Mouse (Mus musculus): ENCODE data around the gene Dnm1. TPM values are rescaled to one million over a fixed set of nuclear protein-coding genes. Genes with fewer than 3 reads are reported as not detected.

The Dnm1 gene
- total RNA-seq, 2 experiments from 2014 or later = 1,274 to 1,381 TPM

DNA sequence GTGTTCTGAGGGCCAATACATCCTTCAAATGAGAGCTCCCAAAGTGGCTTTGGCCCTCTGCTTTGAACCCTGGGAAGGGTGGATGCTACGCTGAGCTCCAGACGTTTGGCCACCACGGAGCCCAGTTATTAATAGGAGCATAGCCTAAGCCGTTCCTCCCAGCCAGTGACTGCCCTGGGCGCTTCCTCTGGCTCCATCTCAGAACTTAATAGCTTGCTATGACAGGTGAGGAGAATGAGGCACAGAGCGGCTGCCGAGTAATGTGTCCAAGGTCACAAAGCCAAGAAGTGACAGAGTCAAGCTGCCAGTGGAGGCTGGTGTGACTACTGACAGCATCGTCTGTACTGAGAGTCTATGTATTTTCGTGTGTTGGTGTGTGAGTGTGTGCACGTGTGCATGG is 3.1 kb upstream of the Dnm1 start:
- no peak for TF ChIP-seq CTCF (conservative IDR thresholded peaks at IDR 0.05)
- H3K27ac ChIP-seq = no peak overlapping the region
- no peak for DNase-seq (ENCODE audit: low spot score in 2 of 2)

GRCm38 (mm10) chr2:32354336-32354895 is 1.3 kb upstream of the Dnm1 start:
- TF ChIP-seq CTCF (conservative IDR thresholded peaks at IDR 0.05) = no peak
- DNase-seq (ENCODE audit: low spot score in 2 of 2) = no peak
- Histone ChIP-seq H3K4me3 (no peak overlapping the region), H3K27ac (no peak overlapping the region)

More for the DNA sequence above, 3.1 kb upstream of the Dnm1 start:
- no peak overlapping the region for H3K4me3 ChIP-seq

GRCm38 (mm10) chr2:32353836-32354235 is 698 bp upstream of the Dnm1 start:
- H3K27ac ChIP-seq = peak overlapping the region; percentile 99
- H3K4me3 ChIP-seq = no peak overlapping the region; the same call in 1 of the 2 replicates
- TF ChIP-seq CTCF (conservative IDR thresholded peaks at IDR 0.05) = no peak
- no peak for DNase-seq (ENCODE audit: low spot score in 2 of 2)

DNA sequence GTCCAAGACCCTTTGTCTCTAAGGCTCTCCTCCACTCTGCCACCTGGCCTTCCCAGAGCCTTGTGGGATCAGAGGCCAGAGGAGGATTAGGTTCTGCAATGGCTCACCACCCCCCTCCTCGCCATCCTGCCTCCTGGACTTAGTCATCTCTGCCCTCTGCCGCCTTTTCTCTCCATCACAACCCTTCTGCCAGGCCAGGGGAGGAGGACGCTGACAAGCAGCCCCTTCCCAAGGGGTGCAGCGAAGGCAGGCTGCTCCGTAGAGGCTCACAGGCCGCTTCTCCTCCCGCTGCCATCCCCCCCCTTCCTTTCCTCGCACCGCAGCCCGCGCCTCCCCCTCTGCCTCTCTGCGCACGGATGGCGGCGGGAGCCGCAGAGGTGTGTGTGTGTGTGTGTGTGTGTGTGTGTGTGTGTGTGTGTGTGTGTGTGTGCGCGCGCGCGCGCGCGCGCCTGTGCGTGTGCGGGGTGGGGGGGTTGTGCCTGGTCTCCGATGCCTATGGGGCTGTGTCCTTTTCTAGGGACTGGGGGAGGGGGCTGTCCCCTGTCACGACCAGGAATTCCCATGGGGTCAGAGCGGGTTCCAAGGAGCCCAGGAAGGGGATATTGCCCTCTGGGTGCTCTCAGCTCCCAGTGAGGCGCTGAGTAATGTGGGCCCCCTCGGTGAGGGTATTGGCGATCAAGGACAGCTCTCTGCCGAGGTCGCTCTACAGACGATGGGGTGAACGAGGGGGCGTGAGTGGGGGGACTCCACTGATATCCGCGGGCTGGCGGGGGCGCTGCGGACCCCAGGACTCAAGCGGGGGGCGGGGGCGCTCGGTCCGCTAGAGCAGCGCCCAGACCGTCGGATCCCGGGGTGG is 759 bp downstream of the Dnm1 start, which contains the start of gene Ciz1:
TSS of gene Ciz1 (plus strand) at position 177 of the 856 bp plus-strand sequence.
- DNase-seq (ENCODE audit: low spot score in 2 of 2) = peak in 1 of 2 experiments; percentile 71
- peak within 1 kb of the TSS; percentile 99 for H3K27ac ChIP-seq
- H3K4me3 ChIP-seq = peak within 1 kb of the TSS; percentile 98
- no peak for TF ChIP-seq CTCF (conservative IDR thresholded peaks at IDR 0.05)

- peak overlapping the region; percentile 99 for H3K27ac ChIP-seq
- no peak for DNase-seq (ENCODE audit: low spot score in 2 of 2)
- H3K4me3 ChIP-seq = peak overlapping the region; percentile 98
- no peak for TF ChIP-seq CTCF (conservative IDR thresholded peaks at IDR 0.05)
These were observed 1.6 kb downstream of the Dnm1 start for GRCm38 (mm10) chr2:32351471-32351961.

DNA sequence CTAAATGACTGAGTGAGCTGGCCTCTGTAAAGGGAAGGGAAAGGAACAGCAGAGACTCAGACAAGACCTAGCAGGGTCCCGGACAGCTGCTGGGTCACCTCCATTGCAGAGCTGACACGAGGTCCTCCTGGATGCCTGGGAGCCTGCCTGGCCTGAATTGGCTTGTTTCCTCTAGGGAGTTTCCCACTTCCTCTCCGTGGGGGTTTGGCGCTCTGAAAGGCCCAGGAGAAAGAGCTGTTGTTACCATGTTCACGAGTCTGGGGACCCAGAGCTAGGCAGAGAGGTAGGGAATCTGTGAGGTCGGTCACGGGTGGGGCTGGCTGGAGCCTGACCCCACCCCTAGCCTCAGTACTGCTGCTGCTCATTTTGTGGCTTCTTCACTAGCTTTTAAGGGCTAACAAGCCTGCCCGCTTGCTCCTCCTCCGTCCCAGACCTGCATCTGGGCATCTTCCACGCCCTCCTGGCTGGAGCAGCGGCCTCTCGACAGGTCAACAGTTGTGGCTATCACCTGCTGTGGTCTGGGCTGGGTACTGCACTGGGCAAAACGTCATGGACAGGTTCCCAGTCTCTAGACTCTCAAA is 2.6 kb downstream of the Dnm1 start:
- no peak for TF ChIP-seq CTCF (conservative IDR thresholded peaks at IDR 0.05)
- peak overlapping the region; percentile 98 for H3K4me3 ChIP-seq
- DNase-seq (ENCODE audit: low spot score in 2 of 2) = no peak
- H3K27ac ChIP-seq = peak overlapping the region; percentile 99

- peak overlapping the region; percentile 99 for H3K27ac ChIP-seq
- peak overlapping the region; percentile 98 for H3K4me3 ChIP-seq
- no peak for TF ChIP-seq CTCF (conservative IDR thresholded peaks at IDR 0.05)
These were observed 3.4 kb downstream of the Dnm1 start for GRCm38 (mm10) chr2:32349625-32350255.

DNA sequence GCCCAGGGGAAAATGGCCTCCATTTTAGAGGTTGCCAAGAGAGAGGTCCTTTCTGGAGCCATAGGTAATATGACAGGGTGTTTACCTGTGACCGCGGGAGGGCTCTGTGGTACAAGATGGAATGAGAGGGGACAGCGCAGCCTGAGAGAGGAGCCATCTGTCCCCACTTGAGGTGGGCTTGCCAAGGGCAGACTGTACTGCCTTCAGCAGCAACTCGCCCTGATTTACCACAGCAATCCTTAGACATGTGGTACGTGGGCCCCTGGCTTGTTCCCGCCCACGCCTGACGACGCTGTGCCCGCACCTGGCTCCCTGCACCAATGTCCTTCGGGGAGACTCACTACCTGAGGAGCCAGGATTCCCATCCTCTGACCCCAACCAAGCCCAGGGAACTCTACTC is 4.8 kb downstream of the Dnm1 start:
- Histone ChIP-seq H3K4me3 (peak overlapping the region; percentile 98), H3K27ac (peak overlapping the region; percentile 99)
- DNase-seq (ENCODE audit: low spot score in 2 of 2) = no peak
- TF ChIP-seq CTCF (conservative IDR thresholded peaks at IDR 0.05) = no peak

More at GRCm38 (mm10) chr2:32349625-32350255, 3.4 kb downstream of the Dnm1 start:
- no peak for DNase-seq (ENCODE audit: low spot score in 2 of 2)

GRCm38 (mm10) chr2:32347019-32347418 is 6.1 kb downstream of the Dnm1 start:
- H3K4me3 ChIP-seq = peak overlapping the region; percentile 98; the same call in 1 of the 2 replicates
- no peak for DNase-seq (ENCODE audit: low spot score in 2 of 2)
- TF ChIP-seq CTCF (conservative IDR thresholded peaks at IDR 0.05) = no peak
- H3K27ac ChIP-seq = peak overlapping the region; percentile 99

GRCm38 (mm10) chr2:32344598-32345321 is 8.4 kb downstream of the Dnm1 start:
- TF ChIP-seq CTCF (conservative IDR thresholded peaks at IDR 0.05) = no peak
- H3K27ac ChIP-seq = peak overlapping the region; percentile 94
- no peak overlapping the region for H3K4me3 ChIP-seq
- no peak for DNase-seq (ENCODE audit: low spot score in 2 of 2)

DNA sequence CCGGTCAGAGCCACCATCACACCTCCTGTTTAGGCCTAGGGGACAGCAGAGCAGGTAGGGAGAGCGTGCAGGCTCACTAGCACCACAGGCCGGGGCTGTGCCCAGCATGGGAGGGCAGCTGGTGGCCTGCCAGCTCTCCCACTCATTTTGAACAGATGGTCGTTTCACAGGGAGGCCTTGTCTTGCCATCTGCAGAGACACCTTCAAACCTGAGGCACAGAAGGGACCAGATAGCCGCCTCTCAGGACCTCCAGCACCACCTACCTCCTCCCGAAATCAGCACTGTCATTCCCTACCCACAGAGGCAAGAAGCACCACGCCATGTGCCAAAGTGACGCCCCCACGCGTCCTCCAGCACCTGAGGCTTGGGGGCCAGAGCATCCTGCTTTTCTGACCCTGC is 9.1 kb downstream of the Dnm1 start:
- no peak overlapping the region for H3K4me3 ChIP-seq
- peak overlapping the region; percentile 94 for H3K27ac ChIP-seq
- no peak for DNase-seq (ENCODE audit: low spot score in 2 of 2)
- TF ChIP-seq CTCF (conservative IDR thresholded peaks at IDR 0.05) = no peak

- Histone ChIP-seq H3K4me3 (no peak overlapping the region), H3K27ac (peak overlapping the region; percentile 94)
- no peak for TF ChIP-seq CTCF (conservative IDR thresholded peaks at IDR 0.05)
- no peak for DNase-seq (ENCODE audit: low spot score in 2 of 2)
These were observed 9.8 kb downstream of the Dnm1 start for GRCm38 (mm10) chr2:32343351-32343671.
